Mouse (Mus musculus) stomach, embryonic 14.5 days (tissue): ENCODE measurements around the gene Zbtb1. TPM values are rescaled to one million over a fixed set of nuclear protein-coding genes. Genes with fewer than 3 reads are reported as not detected.

Experiments
- ATAC-seq: fragments of 200-750 bp; cut with Nextera tagmentation; 2 replicates; pipeline ENCODE4 v1.8.0; 2017; ENCODE audit warnings: low read depth, moderate TSS enrichment; ENCODE audit not compliant: insufficient number of reproducible peaks, insufficient read depth, low FRiP score
- H3K27ac ChIP-seq: fragments of 300-500 bp; sonication (generic); 2 replicates; pipeline ENCODE4 v1.5.1; 2014; ENCODE audit warnings: mild to moderate bottlenecking, low read length, moderate library complexity, mixed read lengths
- H3K27me3 ChIP-seq: fragments of 300-500 bp; sonication (generic); 2 replicates; pipeline ENCODE4 v1.6.1; 2014; ENCODE audit warnings: low read length, control low read depth, mixed read lengths; ENCODE audit not compliant: control insufficient read depth, insufficient read depth
- H3K36me3 ChIP-seq: fragments of 300-500 bp; sonication (generic); 2 replicates; pipeline ENCODE4 v1.6.1; 2014; ENCODE audit warnings: mild to moderate bottlenecking, control low read depth, low read length, moderate library complexity, mixed read lengths; ENCODE audit not compliant: control insufficient read depth, insufficient read depth
- H3K4me1 ChIP-seq: fragments of 300-500 bp; sonication (generic); 2 replicates; pipeline ENCODE4 v1.6.1; 2014; ENCODE audit warnings: low read length, control low read depth, mixed read lengths; ENCODE audit not compliant: control insufficient read depth, insufficient read depth
- H3K4me2 ChIP-seq: fragments of 300-500 bp; sonication (generic); replicated peaks from 2 replicates; pipeline ENCODE4 v1.6.1; 2014; ENCODE audit warnings: low read depth, low read length, control low read depth
- H3K4me3 ChIP-seq: fragments of 300-500 bp; sonication (generic); 2 replicates; pipeline ENCODE4 v1.5.1; 2014; ENCODE audit warnings: low read depth, low read length, control low read depth
- H3K9ac ChIP-seq: fragments of 300-500 bp; sonication (generic); replicated peaks from 2 replicates; pipeline ENCODE4 v1.6.1; 2014; ENCODE audit warnings: low read depth, mild to moderate bottlenecking, control low read depth, low read length, moderate library complexity, mixed read lengths
- H3K9me3 ChIP-seq: fragments of 300-500 bp; sonication (generic); 2 replicates; pipeline ENCODE4 v1.6.1; 2016; ENCODE audit warnings: low read depth, low read length, control low read depth; ENCODE audit not compliant: control insufficient read depth
- WGBS: fragments of 180-500 bp; shearing (Covaris S2); extraction: QIAGEN DNeasy Blood & Tissue Kit; methylation state at CpG from one replicate; pipeline ENCODE4 v1.1.7; 2014; 5-methylcytosine and 5-hydroxymethylcytosine counted together
- polyA plus RNA-seq: library from polyadenylated mRNA; unstranded; fragments of >200 nt; fragmentation: Nextera tagmentation; extraction: Ambion mirVana; gene quantifications from 2 replicates; pipeline ENCODE4 v1.2.1, GENCODE M21; 2014

The Zbtb1 gene
- polyA plus RNA-seq, 1 experiment from 2014 or later = 11.8 TPM

GRCm38 (mm10) chr12:76446201-76446600 is 76.1 kb downstream of the Zbtb1 start:
- ATAC-seq = no peak
- Histone ChIP-seq H3K27ac (no peak overlapping the region), H3K4me2 (no peak overlapping the region)

More at GRCm38 (mm10) chr12:76446201-76446600, 76.1 kb downstream of the Zbtb1 start:
- Histone ChIP-seq H3K4me1 (no peaks in the 10 kb centered on the region), H3K9me3 (no peaks in the 10 kb centered on the region), H3K27me3 (no peaks in the 10 kb centered on the region), H3K9ac (no peak overlapping the region), H3K4me3 (no peak overlapping the region), H3K36me3 (no peaks in the 10 kb centered on the region)
- WGBS = 82% methylated on average over 11 of the region's 11 CpGs

Other genes starting within 250 kb of the Zbtb1 start
- gene Esr2, start 193.0 kb upstream of the Zbtb1 start, polyA plus RNA-seq = 0.19 TPM in 1 of 2 replicates, not detected in the other
- gene Tex21, start 123.5 kb upstream of the Zbtb1 start, polyA plus RNA-seq = not detected in 2 replicates
- 76.7 and 82.0 TPM in 2 replicates for gene Mthfd1, start 115.0 kb upstream of the Zbtb1 start, polyA plus RNA-seq
- 7.2 and 7.5 TPM in 2 replicates for gene Akap5, start 45.4 kb upstream of the Zbtb1 start, polyA plus RNA-seq
- 17.5 and 18.9 TPM in 2 replicates for gene Zbtb25, start 664 bp upstream of the Zbtb1 start, polyA plus RNA-seq
- gene Hspa2, start 33.9 kb downstream of the Zbtb1 start, polyA plus RNA-seq = 9.5 and 9.9 TPM in 2 replicates
- 3.2 and 4.0 TPM in 2 replicates for gene Ppp1r36, start 47.3 kb downstream of the Zbtb1 start, polyA plus RNA-seq
- 13.8 TPM in 2 replicates for gene Plekhg3, start 160.6 kb downstream of the Zbtb1 start, polyA plus RNA-seq